In the genomic region with DNA sequence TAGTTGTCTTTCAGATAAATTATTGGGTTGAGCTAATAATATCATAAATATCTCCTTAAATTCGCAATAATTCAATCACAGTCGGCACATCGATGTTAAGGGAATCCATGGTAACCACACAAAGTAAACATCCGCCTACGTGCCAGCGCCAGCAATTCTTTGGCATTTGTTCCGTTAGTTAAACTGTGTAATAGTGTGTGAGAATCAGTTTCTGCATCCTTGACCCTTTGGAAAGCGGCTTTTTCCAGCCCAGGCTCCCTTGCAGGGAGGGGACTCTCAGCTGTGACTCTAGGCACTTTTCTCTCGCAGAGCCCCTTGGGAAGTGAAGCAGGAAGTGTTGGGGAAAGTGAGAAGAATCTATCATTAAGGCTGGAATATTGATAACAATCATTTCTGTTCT, we compare ENCODE assay signal across 10 mouse cellular contexts.
DNase-seq lines count a peak whose midpoint lies in the region; ATAC-seq and TF ChIP-seq lines count a peak whose summit lies in the region.
"Had no signal": no experiment of that assay in that cellular context is flagged by ENCODE, and none has a peak within 500 bp of the region (broad histone marks: within the 10 kb centered on the region; RNA-seq: fewer than 3 reads in every experiment).

No protein-coding gene starts in this region.

- no peaks in the 10 kb centered on the region for H3K27me3 ChIP-seq in liver, adult 2 months (ENCODE audit: control insufficient read depth, insufficient read depth, low read length)
- H3K27me3 ChIP-seq in liver, embryonic 12.5 days (replicated peaks), result no peaks in the 10 kb centered on the region
- H3K27me3 ChIP-seq in forebrain, embryonic 16.5 days (replicated peaks; ENCODE audit: control insufficient read depth, insufficient read depth, low read length), result no peaks in the 10 kb centered on the region
- H3K27me3 ChIP-seq in neural tube, embryonic 13.5 days, result 0 out of 2 replicates have a peak, but pooled peaks cover 3% of the 10 kb centered on the region
- H3K27me3 ChIP-seq: limb, embryonic 15.5 days had no signal

- H3K9ac ChIP-seq in liver, adult 2 months (ENCODE audit: low read depth, low read length), result no peak overlapping the region
- H3K9ac ChIP-seq in liver, embryonic 12.5 days, result no peak overlapping the region
- H3K9ac ChIP-seq in forebrain, embryonic 16.5 days (replicated peaks; ENCODE audit: low read depth, low read length), result no peak overlapping the region
- no peak overlapping the region for H3K9ac ChIP-seq in neural tube, embryonic 13.5 days
- H3K9ac ChIP-seq: limb, embryonic 15.5 days had no signal

- no peak overlapping the region for H3K27ac ChIP-seq in liver, adult 2 months (replicated peaks; ENCODE audit: insufficient read depth, low read depth, low read length)
- no peak overlapping the region for H3K27ac ChIP-seq in liver, embryonic 12.5 days
- no peak overlapping the region for H3K27ac ChIP-seq in forebrain, embryonic 16.5 days (ENCODE audit: low read length)
- H3K27ac ChIP-seq in neural tube, embryonic 13.5 days (replicated peaks), result no peak overlapping the region
- H3K27ac ChIP-seq: limb, embryonic 15.5 days had no signal

- DNase-seq in liver, adult 2 months (ENCODE audit: extremely low read depth, low read depth, low spot score), result peak; percentile 87
- DNase-seq in layer of hippocampus, postnatal 14 days (ENCODE audit: low spot score in 2 of 2), result peak; percentile 21 to 39
- no peak for DNase-seq in thymus, postnatal 0 days (ENCODE audit: low spot score)
- DNase-seq in urinary bladder, postnatal 4 days (ENCODE audit: low spot score in 2 of 2), result no peak

- ATAC-seq in liver, embryonic 12.5 days, result no peak
- peak; percentile 91 for ATAC-seq in forebrain, embryonic 16.5 days
- ATAC-seq in neural tube, embryonic 13.5 days (ENCODE audit: low read depth), result peak; percentile 64
- ATAC-seq in activated CD4-positive, CD25-positive, alpha-beta regulatory T cell, adult 4 months, result no peak

- H3K4me2 ChIP-seq in liver, embryonic 12.5 days, result no peak overlapping the region
- peak overlapping the region; percentile 24; the same call in 1 of the 2 replicates for H3K4me2 ChIP-seq in forebrain, embryonic 16.5 days (ENCODE audit: low read length)
- H3K4me2 ChIP-seq in neural tube, embryonic 13.5 days, result peak overlapping the region; percentile 25
- H3K4me2 ChIP-seq: limb, embryonic 15.5 days had no signal

- TF ChIP-seq CTCF in liver, adult 2 months (IDR thresholded peaks at IDR 0.05; ENCODE audit: low read depth, low read length), result no peak

- H3K4me1 ChIP-seq in liver, adult 2 months (ENCODE audit: control insufficient read depth, insufficient read depth, low read length), result peaks cover 4% of the 10 kb centered on the region
- H3K4me1 ChIP-seq in liver, embryonic 12.5 days, result peaks cover 13% of the 10 kb centered on the region; the same call in 1 of the 2 replicates
- peaks cover 8% of the 10 kb centered on the region for H3K4me1 ChIP-seq in forebrain, embryonic 16.5 days (replicated peaks; ENCODE audit: control insufficient read depth, insufficient read depth, low read length)
- H3K4me1 ChIP-seq in neural tube, embryonic 13.5 days (replicated peaks), result peaks cover 16% of the 10 kb centered on the region
- H3K4me1 ChIP-seq: limb, embryonic 15.5 days had no signal

- H3K36me3 ChIP-seq in liver, adult 2 months (ENCODE audit: control insufficient read depth, insufficient read depth, low read length), result no peaks in the 10 kb centered on the region
- no peaks in the 10 kb centered on the region for H3K36me3 ChIP-seq in liver, embryonic 12.5 days
- H3K36me3 ChIP-seq in forebrain, embryonic 16.5 days (ENCODE audit: control insufficient read depth, insufficient read depth), result no peaks in the 10 kb centered on the region
- H3K36me3 ChIP-seq in neural tube, embryonic 13.5 days, result no peaks in the 10 kb centered on the region
- H3K36me3 ChIP-seq: limb, embryonic 15.5 days had no signal

- H3K79me2 ChIP-seq in liver, adult 2 months (ENCODE audit: control insufficient read depth, insufficient read depth, low read length), result no peaks in the 10 kb centered on the region

- TF ChIP-seq POLR2A in liver, adult 2 months (IDR thresholded peaks at IDR 0.05; ENCODE audit: extremely low read depth, insufficient read depth, low read length), result no peak

- no peak overlapping the region for H3K4me3 ChIP-seq in liver, adult 2 months (ENCODE audit: insufficient read depth, low read depth, low read length)
- no peak overlapping the region for H3K4me3 ChIP-seq in liver, embryonic 12.5 days
- no peak overlapping the region for H3K4me3 ChIP-seq in forebrain, embryonic 16.5 days (replicated peaks; ENCODE audit: low read length)
- no peak overlapping the region for H3K4me3 ChIP-seq in neural tube, embryonic 13.5 days
- H3K4me3 ChIP-seq: erythroblast, embryonic 14.5 days; limb, embryonic 15.5 days had no signal

- no peaks in the 10 kb centered on the region for H3K9me3 ChIP-seq in liver, embryonic 12.5 days (replicated peaks)
- no peaks in the 10 kb centered on the region for H3K9me3 ChIP-seq in forebrain, embryonic 16.5 days (ENCODE audit: control insufficient read depth, low read length)
- H3K9me3 ChIP-seq in neural tube, embryonic 13.5 days, result no peaks in the 10 kb centered on the region
- H3K9me3 ChIP-seq: limb, embryonic 15.5 days had no signal

- WGBS in liver, adult 2 months, result 19% methylated on average over 9 of the region's 9 CpGs
- 76% methylated on average over 9 of the region's 9 CpGs for WGBS in liver, embryonic 12.5 days (ENCODE audit: insufficient replicate concordance)
- 12% methylated on average over 9 of the region's 9 CpGs for WGBS in forebrain, embryonic 16.5 days
- 25% methylated on average over 9 of the region's 9 CpGs for WGBS in neural tube, embryonic 13.5 days

Comparison
In these comparisons a context has a peak if more than half of its experiments do, and no peak if none do; other contexts are left out.
1. DNase-seq: peak in liver, adult 2 months (single experiment) and layer of hippocampus, postnatal 14 days (2 of 2); none in thymus, postnatal 0 days (single experiment) and urinary bladder, postnatal 4 days (0 of 2).
2. ATAC-seq: peak in forebrain, embryonic 16.5 days (single experiment) and neural tube, embryonic 13.5 days (single experiment); none in liver, embryonic 12.5 days (single experiment) and activated CD4-positive, CD25-positive, alpha-beta regulatory T cell, adult 4 months (single experiment).